Mouse (Mus musculus) brain, embryonic 14.5 days (tissue): ENCODE results near the gene Fhad1.

Experiments
- CTCF ChIP-seq: fragments of 200-500 bp; IDR thresholded peaks from 2 replicates; pipeline ENCODE4 v1.5.1; 2012; ENCODE audit warnings: inconsistent platforms, mild to moderate bottlenecking, moderate library complexity, borderline replicate concordance; ENCODE audit not compliant: insufficient read depth, insufficient read length; ENCODE audit errors: extremely low read depth
- POLR2A ChIP-seq: fragments of 200-500 bp; IDR thresholded peaks from 2 replicates; pipeline ENCODE4 v1.6.1; 2012; ENCODE audit warnings: mild to moderate bottlenecking, inconsistent platforms, borderline replicate concordance; ENCODE audit not compliant: poor library complexity, insufficient read depth, insufficient read length, severe bottlenecking; ENCODE audit errors: extremely low read depth

DNA sequence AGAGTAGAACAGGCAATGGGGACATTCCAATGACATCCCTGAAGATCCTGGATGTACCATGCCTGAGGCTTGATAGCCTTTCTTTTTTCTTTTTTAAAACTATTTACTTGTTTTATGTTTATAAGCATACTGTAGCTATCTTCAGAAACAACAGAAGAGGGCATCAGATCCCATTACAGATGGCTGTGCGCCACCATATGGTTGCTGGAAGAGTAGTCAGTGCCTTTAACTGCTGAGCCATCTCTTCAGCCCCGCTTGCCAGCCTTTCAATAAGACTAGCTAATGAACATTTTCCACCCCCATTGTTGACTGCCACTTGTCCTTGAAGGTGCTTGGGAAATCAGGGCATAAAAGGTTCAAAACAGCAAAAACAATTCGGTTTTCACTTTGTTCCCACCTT lies 31.2 kb downstream of the Fhad1 start:
- no peak for TF ChIP-seq CTCF
- no peak for TF ChIP-seq POLR2A
